Mouse (Mus musculus) stomach, postnatal 0 days (tissue): ENCODE data around the gene Ang2.
A peak's percentile ranks its signal among the peaks of the same experiment; 100 is the strongest.

ENCODE experiments used
- CTCF ChIP-seq: IDR thresholded peaks from 2 replicates; pipeline ENCODE4 v1.5.1; 2016; ENCODE audit warnings: antibody characterized with exemption, low read depth, mild to moderate bottlenecking, moderate library complexity
- EP300 ChIP-seq: optimal IDR thresholded peaks from 2 replicates; pipeline ENCODE3; 2016; ENCODE audit warnings: antibody characterized with exemption

- TF ChIP-seq EP300 (no peak), CTCF (peak; percentile 84)
Observed at GRCm38 (mm10) chr14:51240899-51241298, 42.0 kb upstream of the Ang2 start.
